Mouse (Mus musculus) spleen, adult 12 weeks (tissue): ENCODE results near the gene Slco2a1.
"Not testable (repeated sequence)": the region's sequence is repeated elsewhere in the genome, so short reads cannot be mapped to it uniquely, and the experiment has no call there.

ENCODE experiments used
- DNase-seq: peaks from one replicate; pipeline ENCODE4 v3.0.0; 2022; ENCODE audit warnings: low spot score

Gene Slco2a1

DNA sequence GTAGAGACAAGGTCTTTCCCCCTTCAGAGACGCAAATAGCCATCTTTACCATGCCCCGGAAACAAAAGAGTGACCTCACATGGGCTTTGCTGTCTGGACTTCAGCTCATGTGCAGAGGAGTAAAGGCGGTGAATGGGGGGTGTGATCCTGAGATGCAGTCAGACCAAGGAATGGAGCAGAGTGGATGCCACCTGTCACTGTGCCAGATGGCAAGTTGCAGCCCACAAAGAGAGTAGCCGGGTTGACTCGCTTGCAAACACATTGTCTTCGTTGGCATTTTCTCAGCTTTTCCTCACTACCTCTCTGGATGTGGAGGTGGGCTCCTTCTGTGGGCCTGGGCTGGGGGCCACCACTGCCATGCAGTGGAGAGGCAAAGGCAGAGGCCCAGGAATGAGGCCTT lies 98.2 kb downstream of the Slco2a1 start:
- DNase-seq: no peak

DNA sequence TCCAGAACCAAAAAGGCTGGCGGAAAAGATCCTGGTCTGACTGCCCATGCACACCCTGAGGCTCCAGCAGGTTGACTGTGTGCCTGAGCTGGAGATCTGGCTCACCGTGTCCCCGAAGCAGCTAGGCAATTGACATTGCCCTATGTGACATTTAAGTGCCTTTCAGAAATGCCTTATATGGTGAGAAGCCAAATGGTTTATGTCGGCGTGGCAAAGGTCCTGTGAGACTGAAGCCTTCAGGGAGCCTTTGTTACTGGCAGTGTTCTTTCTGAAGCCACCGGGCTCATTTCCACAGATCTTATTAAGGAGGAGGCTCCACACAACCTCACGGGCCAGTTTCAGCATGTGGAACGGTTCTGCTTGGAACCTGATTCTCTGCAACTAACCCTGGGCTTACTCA lies 98.8 kb downstream of the Slco2a1 start:
- no peak for DNase-seq

DNA sequence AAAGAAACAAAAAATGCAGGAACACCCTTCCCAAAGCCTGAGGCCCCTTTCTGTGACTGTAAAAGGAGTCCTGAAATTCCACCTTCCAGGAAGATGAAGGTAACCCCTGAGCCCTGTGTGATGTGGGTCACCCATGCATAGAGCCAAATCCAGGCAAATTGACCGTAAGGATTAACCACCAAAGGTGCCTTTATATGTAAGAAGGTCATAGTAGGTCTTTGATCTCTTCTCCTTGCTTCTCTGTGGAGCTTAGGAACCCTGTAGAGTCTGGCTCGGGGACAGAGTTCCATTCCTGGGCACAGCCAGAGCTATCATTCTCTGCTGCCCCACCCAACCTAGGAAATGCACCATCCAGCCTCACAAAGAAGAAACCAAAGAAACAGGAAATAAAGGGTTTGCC lies 100.1 kb downstream of the Slco2a1 start:
- DNase-seq: no peak

GRCm38 (mm10) chr9:103090116-103090875 lies 101.8 kb downstream of the Slco2a1 start:
- no peak for DNase-seq

GRCm38 (mm10) chr9:103091039-103091883 lies 102.7 kb downstream of the Slco2a1 start:
- DNase-seq: no peak

DNA sequence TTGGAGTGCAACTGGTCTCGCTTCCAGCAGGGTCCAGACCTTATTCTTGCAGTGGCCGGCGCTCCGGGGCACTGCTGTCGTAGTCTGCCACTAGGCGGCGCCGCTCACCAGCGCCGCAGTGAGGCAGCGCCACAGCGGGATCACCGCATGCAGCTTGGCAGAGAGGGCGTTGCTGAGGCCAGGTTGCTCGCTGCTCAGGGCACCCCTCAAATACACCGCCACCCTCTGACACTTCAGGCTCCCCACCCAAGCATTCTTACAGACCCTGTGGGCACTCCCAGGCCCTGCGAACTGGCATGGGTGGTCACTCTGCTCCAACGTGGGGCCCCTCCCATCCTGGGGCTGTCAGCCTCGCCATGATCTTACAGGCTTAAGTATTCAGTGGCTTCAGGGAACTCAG lies 103.7 kb downstream of the Slco2a1 start:
- peak; percentile 22 for DNase-seq

DNA sequence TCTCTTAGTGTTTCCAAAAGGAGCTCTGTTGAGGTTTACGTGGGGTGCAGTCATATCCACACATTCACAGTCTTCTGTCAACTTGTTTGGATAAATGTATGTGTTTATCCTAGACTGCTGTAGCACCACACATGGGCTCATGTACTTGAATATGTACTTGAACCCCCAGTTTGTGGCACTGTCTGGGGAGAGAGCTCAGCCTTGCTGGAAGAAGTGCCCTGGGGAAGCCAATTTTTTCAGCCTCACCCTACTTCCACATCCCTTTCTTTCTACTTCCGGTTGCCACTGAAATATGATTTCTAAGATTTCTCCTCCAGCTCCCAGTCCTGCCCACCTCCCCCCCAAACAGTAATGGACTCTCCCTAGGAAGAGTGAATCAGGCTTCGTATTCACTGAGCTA lies 105.2 kb downstream of the Slco2a1 start:
- no peak for DNase-seq

GRCm38 (mm10) chr9:103108341-103108798 lies 119.9 kb downstream of the Slco2a1 start:
- DNase-seq: not testable (repeated sequence)

DNA sequence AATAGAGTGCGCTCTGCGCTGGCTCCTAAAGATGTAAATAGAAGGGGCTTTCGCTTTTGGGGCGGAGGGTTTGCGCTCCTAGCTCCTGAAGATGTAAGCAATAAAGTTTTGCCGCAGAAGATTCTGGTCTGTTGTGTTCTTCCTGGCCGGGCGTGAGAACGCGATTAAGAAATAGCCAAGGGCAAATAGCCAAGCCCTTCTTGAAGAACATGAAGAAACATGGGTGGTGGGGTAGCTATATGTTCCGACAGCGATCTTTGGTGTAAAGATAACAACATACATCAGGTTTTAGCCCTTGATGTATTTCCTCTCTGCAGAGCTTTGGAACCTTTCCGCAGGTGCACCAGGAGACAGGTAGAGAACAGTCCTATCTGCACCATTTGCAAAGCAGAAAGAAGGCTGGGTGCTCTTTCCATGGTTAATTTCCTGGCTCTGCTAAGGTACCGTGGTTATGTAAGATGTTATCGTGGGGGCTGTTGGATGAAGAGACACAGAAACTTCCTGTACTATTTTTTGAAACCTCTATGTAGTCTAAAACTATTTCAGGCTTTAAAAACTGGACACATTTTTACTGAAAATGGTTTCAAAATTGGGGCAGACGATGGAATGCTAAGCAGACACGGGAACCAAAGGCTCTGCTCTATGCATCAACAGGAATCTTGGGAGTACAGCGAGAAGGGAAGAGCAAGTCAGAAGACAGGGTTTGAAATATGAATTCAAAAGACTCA lies 120.6 kb downstream of the Slco2a1 start:
- no peak for DNase-seq

GRCm38 (mm10) chr9:103109911-103110310 lies 121.4 kb downstream of the Slco2a1 start:
- no peak for DNase-seq

- no peak for DNase-seq
Measured at GRCm38 (mm10) chr9:103110727-103111501, 122.4 kb downstream of the Slco2a1 start.

DNA sequence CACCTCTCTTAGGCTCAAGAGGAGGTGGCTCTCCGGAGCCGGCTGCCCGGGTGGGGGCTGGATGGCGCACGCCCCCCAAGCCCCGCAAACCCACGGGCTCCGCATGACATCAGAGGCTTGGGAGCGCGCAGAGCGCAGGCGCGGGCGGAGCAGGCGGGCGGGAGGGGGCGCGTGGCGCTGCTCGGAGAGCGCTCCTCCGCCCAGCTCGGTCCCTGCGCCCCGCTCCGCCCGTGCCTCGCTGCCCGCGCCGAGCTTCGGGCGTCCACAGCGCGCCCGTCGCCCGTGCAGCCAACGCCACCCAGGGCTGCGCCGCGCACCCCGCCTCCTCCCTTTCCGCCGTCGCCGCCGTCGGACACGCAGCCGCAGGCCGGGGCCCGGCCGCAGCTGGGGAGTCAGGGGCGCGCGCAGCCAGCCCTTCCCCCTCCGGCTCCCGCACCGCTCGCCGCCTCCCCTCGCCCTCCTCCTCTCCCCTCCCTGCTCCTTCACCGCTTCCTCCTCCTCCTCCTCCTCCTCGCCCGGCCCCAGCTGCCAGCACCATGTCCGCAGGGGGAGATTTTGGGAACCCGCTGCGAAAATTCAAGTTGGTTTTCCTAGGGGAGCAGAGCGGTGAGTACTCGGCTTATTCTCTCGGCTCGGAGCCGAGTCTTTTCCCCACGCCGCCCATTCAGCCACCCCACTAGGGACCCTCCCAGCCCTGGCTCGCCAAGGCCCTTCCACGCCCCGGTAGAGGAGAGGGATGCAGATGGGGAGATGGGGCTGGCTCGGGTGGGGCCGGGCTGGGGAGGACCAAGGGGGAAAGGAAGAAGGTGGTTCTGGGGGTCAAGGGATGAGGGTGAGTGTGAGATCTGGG lies 123.3 kb downstream of the Slco2a1 start, which contains the start of gene Rab6b:
Rab6b (plus strand) TSS at position 167 of the 850 bp plus-strand sequence.
- DNase-seq: no peak

- DNase-seq: no peak
Measured at GRCm38 (mm10) chr9:103112471-103113271, 124.2 kb downstream of the Slco2a1 start.

- DNase-seq: no peak
Measured at GRCm38 (mm10) chr9:103113351-103113750, 124.8 kb downstream of the Slco2a1 start.

- no peak for DNase-seq
Measured at GRCm38 (mm10) chr9:103114326-103114725, 125.8 kb downstream of the Slco2a1 start.

- DNase-seq: no peak
Measured at GRCm38 (mm10) chr9:103114901-103115300, 126.4 kb downstream of the Slco2a1 start.

- no peak for DNase-seq
Measured at GRCm38 (mm10) chr9:103116941-103117340, 128.4 kb downstream of the Slco2a1 start.

DNA sequence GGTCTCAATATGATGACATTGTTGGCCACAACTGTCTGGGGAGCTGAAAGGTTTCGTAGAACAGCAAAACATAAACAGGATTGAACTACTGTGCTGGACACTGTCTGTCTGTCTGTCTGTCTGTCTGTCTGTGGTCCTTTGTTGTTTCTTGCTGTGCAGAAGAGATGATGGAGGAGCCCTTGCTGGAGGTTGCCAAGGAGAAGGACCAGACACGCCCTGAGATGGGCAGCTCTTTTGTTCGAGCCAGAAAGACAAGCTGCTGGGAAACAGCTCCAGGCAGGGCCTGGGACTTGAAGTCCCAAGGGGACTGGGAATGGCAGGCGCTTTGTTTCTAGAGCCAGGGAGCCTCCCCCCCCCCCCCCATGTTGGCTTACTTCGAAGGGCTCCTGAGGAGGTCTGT lies 129.0 kb downstream of the Slco2a1 start:
- no peak for DNase-seq

DNA sequence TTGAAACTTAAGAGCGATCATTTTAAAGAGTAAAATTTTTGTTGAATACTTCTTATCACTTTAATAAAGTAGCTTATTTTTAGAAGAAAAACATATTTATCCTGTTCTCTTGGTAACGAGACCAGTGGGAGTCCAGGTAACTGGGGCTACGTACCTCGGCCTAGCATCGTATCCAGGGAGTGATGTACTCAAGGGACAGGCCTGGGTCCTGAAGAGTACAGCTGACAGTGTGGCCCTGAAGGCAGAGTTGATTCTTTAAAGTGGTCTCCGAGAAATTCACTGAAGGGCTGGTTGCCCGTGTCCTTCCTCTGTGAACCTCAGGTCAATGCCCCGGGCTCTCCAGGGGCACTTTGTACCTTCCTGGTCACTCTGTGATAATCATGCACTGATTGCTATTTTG lies 129.4 kb downstream of the Slco2a1 start:
- no peak for DNase-seq
